Mouse (Mus musculus): ENCODE measurements at regions not wholly inside any gene's neighbourhood (a gene's known extent, or its start where the extent isn't known, plus 50 kb on each side); places are given as distances from the start of the nearest gene placed in this dataset.

- ATAC-seq (replicated peaks; ENCODE audit: low FRiP score, poor library complexity, severe bottlenecking): no peak
Measured at GRCm38 (mm10) chr3:149819863-149820262, 829.5 kb upstream of the Adgrl2 start.

- ATAC-seq (replicated peaks; ENCODE audit: low FRiP score, poor library complexity, severe bottlenecking): no peak
Measured at GRCm38 (mm10) chr3:149819081-149819480, 828.7 kb upstream of the Adgrl2 start.

- no peak for ATAC-seq (replicated peaks; ENCODE audit: low FRiP score, poor library complexity, severe bottlenecking)
Measured at GRCm38 (mm10) chr3:149811036-149811435, 820.7 kb upstream of the Adgrl2 start.

GRCm38 (mm10) chr3:149805345-149805744 is 815.0 kb upstream of the Adgrl2 start:
- no peak for ATAC-seq (replicated peaks; ENCODE audit: low FRiP score, poor library complexity, severe bottlenecking)

- no peak for ATAC-seq (replicated peaks; ENCODE audit: low FRiP score, poor library complexity, severe bottlenecking)
Measured at GRCm38 (mm10) chr3:149796123-149796522, 805.8 kb upstream of the Adgrl2 start.

- ATAC-seq (replicated peaks; ENCODE audit: low FRiP score, poor library complexity, severe bottlenecking): no peak
Measured at GRCm38 (mm10) chr3:149791593-149791992, 801.2 kb upstream of the Adgrl2 start.

GRCm38 (mm10) chr3:149786096-149786495 is 795.7 kb upstream of the Adgrl2 start:
- no peak for ATAC-seq (replicated peaks; ENCODE audit: low FRiP score, poor library complexity, severe bottlenecking)

- ATAC-seq (replicated peaks; ENCODE audit: low FRiP score, poor library complexity, severe bottlenecking): no peak
Measured at GRCm38 (mm10) chr3:149783903-149784608, 793.7 kb upstream of the Adgrl2 start.

GRCm38 (mm10) chr3:149767847-149768421 is 777.6 kb upstream of the Adgrl2 start:
- ATAC-seq (replicated peaks; ENCODE audit: low FRiP score, poor library complexity, severe bottlenecking): no peak

- ATAC-seq (replicated peaks; ENCODE audit: low FRiP score, poor library complexity, severe bottlenecking): no peak
Measured at GRCm38 (mm10) chr3:149761245-149761644, 770.9 kb upstream of the Adgrl2 start.

- no peak for ATAC-seq (replicated peaks; ENCODE audit: low FRiP score, poor library complexity, severe bottlenecking)
Measured at GRCm38 (mm10) chr3:149757910-149758592, 767.7 kb upstream of the Adgrl2 start.

GRCm38 (mm10) chr3:149736069-149736468 is 745.7 kb upstream of the Adgrl2 start:
- no peak for ATAC-seq (replicated peaks; ENCODE audit: low FRiP score, poor library complexity, severe bottlenecking)

- ATAC-seq (replicated peaks; ENCODE audit: low FRiP score, poor library complexity, severe bottlenecking): no peak
Measured at GRCm38 (mm10) chr3:149726212-149726611, 735.9 kb upstream of the Adgrl2 start.

- ATAC-seq (replicated peaks; ENCODE audit: low FRiP score, poor library complexity, severe bottlenecking): no peak
Measured at GRCm38 (mm10) chr3:149724879-149725278, 734.5 kb upstream of the Adgrl2 start.

GRCm38 (mm10) chr3:149721832-149722231 is 731.5 kb upstream of the Adgrl2 start:
- ATAC-seq (replicated peaks; ENCODE audit: low FRiP score, poor library complexity, severe bottlenecking): no peak

- ATAC-seq (replicated peaks; ENCODE audit: low FRiP score, poor library complexity, severe bottlenecking): no peak
Measured at GRCm38 (mm10) chr3:149720306-149720705, 730.0 kb upstream of the Adgrl2 start.

- no peak for ATAC-seq (replicated peaks; ENCODE audit: low FRiP score, poor library complexity, severe bottlenecking)
Measured at GRCm38 (mm10) chr3:149705724-149706123, 715.4 kb upstream of the Adgrl2 start.

GRCm38 (mm10) chr3:149705322-149705721 is 715.0 kb upstream of the Adgrl2 start:
- no peak for ATAC-seq (replicated peaks; ENCODE audit: low FRiP score, poor library complexity, severe bottlenecking)

- no peak for ATAC-seq (replicated peaks; ENCODE audit: low FRiP score, poor library complexity, severe bottlenecking)
Measured at GRCm38 (mm10) chr3:149704478-149704877, 714.1 kb upstream of the Adgrl2 start.

- ATAC-seq (replicated peaks; ENCODE audit: low FRiP score, poor library complexity, severe bottlenecking): no peak
Measured at GRCm38 (mm10) chr3:149683561-149683960, 693.2 kb upstream of the Adgrl2 start.

GRCm38 (mm10) chr3:149682246-149682645 is 691.9 kb upstream of the Adgrl2 start:
- no peak for ATAC-seq (replicated peaks; ENCODE audit: low FRiP score, poor library complexity, severe bottlenecking)
